Mouse (Mus musculus) lung, embryonic 14.5 days (tissue): ENCODE measurements at regions not wholly inside any gene's neighbourhood (a gene's known extent, or its start where the extent isn't known, plus 50 kb on each side); places are given as distances from the start of the nearest gene placed in this dataset.
"Not testable (repeated sequence)": the region's sequence is repeated elsewhere in the genome, so short reads cannot be mapped to it uniquely, and the experiment has no call there.

Source experiments
- ATAC-seq: fragments of 200-750 bp; cut with Nextera tagmentation; 2 replicates; pipeline ENCODE4 v1.8.0; 2017; ENCODE audit warnings: mild to moderate bottlenecking, moderate TSS enrichment, moderate library complexity; ENCODE audit not compliant: insufficient read depth
- DNase-seq: peaks from one replicate; pipeline ENCODE4 v3.0.0-alpha.2; 2015
- H3K27ac ChIP-seq: fragments of 300-500 bp; sonication (generic); 2 replicates; pipeline ENCODE4 v1.5.1; 2014; ENCODE audit warnings: low read depth, mild to moderate bottlenecking, moderate library complexity
- H3K27me3 ChIP-seq: fragments of 300-500 bp; sonication (generic); 2 replicates; pipeline ENCODE4 v1.6.1; 2014; ENCODE audit warnings: low read length, control low read depth; ENCODE audit not compliant: insufficient read depth
- H3K36me3 ChIP-seq: fragments of 300-500 bp; sonication (generic); 2 replicates; pipeline ENCODE4 v1.6.1; 2014; ENCODE audit warnings: control low read depth; ENCODE audit not compliant: insufficient read depth
- H3K4me1 ChIP-seq: fragments of 300-500 bp; sonication (generic); 2 replicates; pipeline ENCODE4 v1.6.1; 2014; ENCODE audit warnings: antibody characterized with exemption, control low read depth; ENCODE audit not compliant: insufficient read depth
- H3K4me2 ChIP-seq: fragments of 300-500 bp; sonication (generic); 2 replicates; pipeline ENCODE4 v1.6.1; 2014; ENCODE audit warnings: mild to moderate bottlenecking
- H3K4me3 ChIP-seq: fragments of 300-500 bp; sonication (generic); 2 replicates; pipeline ENCODE4 v1.5.1; 2014; ENCODE audit warnings: low read depth, low read length
- H3K9ac ChIP-seq: fragments of 300-500 bp; sonication (generic); 2 replicates; pipeline ENCODE4 v1.6.1; 2014
- H3K9me3 ChIP-seq: fragments of 300-500 bp; sonication (generic); 2 replicates; pipeline ENCODE4 v1.6.1; 2016; ENCODE audit warnings: low read depth, low read length, control low read depth
- CTCF ChIP-seq: IDR thresholded peaks from 2 replicates; pipeline ENCODE4 v1.5.1; 2016; ENCODE audit warnings: antibody characterized with exemption, low read depth
- WGBS: fragments of 180-500 bp; shearing (Covaris S2); extraction: QIAGEN DNeasy Blood & Tissue Kit; methylation state at CpG from one replicate; pipeline ENCODE4 v1.1.7; 2014; 5-methylcytosine and 5-hydroxymethylcytosine counted together

GRCm38 (mm10) chr7:69167456-69167855, 418.4 kb upstream of the Arrdc4 start:
- DNase-seq = peak; percentile 85

GRCm38 (mm10) chr7:69161916-69162315, 412.9 kb upstream of the Arrdc4 start:
- Histone ChIP-seq H3K4me1 (no peaks in the 10 kb centered on the region), H3K27ac (no peak overlapping the region), H3K9ac (no peak overlapping the region), H3K36me3 (no peaks in the 10 kb centered on the region), H3K9me3 (no peaks in the 10 kb centered on the region), H3K4me2 (no peak overlapping the region), H3K27me3 (no peaks in the 10 kb centered on the region), H3K4me3 (no peak overlapping the region)
- TF ChIP-seq CTCF = no peak
- no peak for ATAC-seq
- no peak for DNase-seq
- 58% methylated on average over 4 of the region's 4 CpGs for WGBS

More at GRCm38 (mm10) chr7:69167456-69167855, 418.4 kb upstream of the Arrdc4 start:
- Histone ChIP-seq H3K4me1 (no peaks in the 10 kb centered on the region), H3K9me3 (no peaks in the 10 kb centered on the region), H3K27me3 (no peaks in the 10 kb centered on the region), H3K27ac (no peak overlapping the region), H3K4me3 (no peak overlapping the region), H3K4me2 (no peak overlapping the region), H3K9ac (no peak overlapping the region), H3K36me3 (no peaks in the 10 kb centered on the region)
- no peak for TF ChIP-seq CTCF
- WGBS = 30% methylated on average over 2 of the region's 2 CpGs
- ATAC-seq = peak; percentile 54; the same call in 1 of the 2 replicates

GRCm38 (mm10) chr7:69142351-69142750, 393.3 kb upstream of the Arrdc4 start:
- DNase-seq = peak; percentile 72
- TF ChIP-seq CTCF = no peak
- H3K27ac ChIP-seq = no peak overlapping the region
- H3K4me1 ChIP-seq = no peaks in the 10 kb centered on the region
- 66% methylated on average over 3 of the region's 3 CpGs for WGBS
- no peak overlapping the region for H3K4me2 ChIP-seq
- no peaks in the 10 kb centered on the region for H3K36me3 ChIP-seq
- no peaks in the 10 kb centered on the region for H3K27me3 ChIP-seq
- no peaks in the 10 kb centered on the region for H3K9me3 ChIP-seq
- no peak for ATAC-seq
- no peak overlapping the region for H3K4me3 ChIP-seq
- H3K9ac ChIP-seq = no peak overlapping the region

- Histone ChIP-seq H3K27ac (no peak overlapping the region), H3K4me3 (no peak overlapping the region), H3K4me2 (no peak overlapping the region), H3K36me3 (no peaks in the 10 kb centered on the region), H3K27me3 (no peaks in the 10 kb centered on the region), H3K9ac (no peak overlapping the region), H3K4me1 (no peaks in the 10 kb centered on the region), H3K9me3 (no peaks in the 10 kb centered on the region)
- ATAC-seq = no peak
- 83% methylated on average over 2 of the region's 2 CpGs for WGBS
- no peak for DNase-seq
- TF ChIP-seq CTCF = no peak
Measured at GRCm38 (mm10) chr7:69133441-69133840, 384.4 kb upstream of the Arrdc4 start.

- H3K9me3 ChIP-seq, H3K4me2 ChIP-seq, H3K4me3 ChIP-seq, H3K4me1 ChIP-seq, H3K36me3 ChIP-seq, H3K27me3 ChIP-seq, ATAC-seq, DNase-seq, H3K9ac ChIP-seq, H3K27ac ChIP-seq: not testable (repeated sequence)
- WGBS = 80% methylated on average over 1 of the region's 4 CpGs
Measured at GRCm38 (mm10) chr7:69101770-69102169, 352.7 kb upstream of the Arrdc4 start.

- TF ChIP-seq CTCF = no peak
- 43% methylated on average over 9 of the region's 9 CpGs for WGBS
- H3K4me3 ChIP-seq = no peak overlapping the region
- no peak overlapping the region for H3K4me2 ChIP-seq
- no peak for ATAC-seq
- H3K36me3 ChIP-seq = no peaks in the 10 kb centered on the region
- DNase-seq = no peak
- H3K4me1 ChIP-seq = no peaks in the 10 kb centered on the region
- no peak overlapping the region for H3K9ac ChIP-seq
- no peaks in the 10 kb centered on the region for H3K27me3 ChIP-seq
- no peak overlapping the region for H3K27ac ChIP-seq
- no peaks in the 10 kb centered on the region for H3K9me3 ChIP-seq
Measured at GRCm38 (mm10) chr7:69097587-69098095, 348.6 kb upstream of the Arrdc4 start.

GRCm38 (mm10) chr7:69074780-69075179, 325.7 kb upstream of the Arrdc4 start:
- H3K27ac ChIP-seq = no peak overlapping the region
- DNase-seq (no peak), ATAC-seq (no peak)
- no peak for TF ChIP-seq CTCF
- H3K27me3 ChIP-seq = no peaks in the 10 kb centered on the region
- no peak overlapping the region for H3K9ac ChIP-seq
- 73% methylated on average over 7 of the region's 7 CpGs for WGBS
- H3K36me3 ChIP-seq = no peaks in the 10 kb centered on the region
- H3K4me1 ChIP-seq = no peaks in the 10 kb centered on the region
- no peaks in the 10 kb centered on the region for H3K9me3 ChIP-seq
- no peak overlapping the region for H3K4me3 ChIP-seq
- H3K4me2 ChIP-seq = no peak overlapping the region

- WGBS = 69% methylated on average over 5 of the region's 5 CpGs
Measured at GRCm38 (mm10) chr7:69062994-69063393, 314.0 kb upstream of the Arrdc4 start.

More at GRCm38 (mm10) chr7:69062994-69063393, 314.0 kb upstream of the Arrdc4 start:
- no peak for ATAC-seq
- Histone ChIP-seq H3K4me1 (no peaks in the 10 kb centered on the region; the same call in 1 of the 2 replicates), H3K36me3 (no peaks in the 10 kb centered on the region), H3K27me3 (no peaks in the 10 kb centered on the region), H3K4me3 (no peak overlapping the region), H3K9me3 (no peaks in the 10 kb centered on the region), H3K27ac (no peak overlapping the region), H3K4me2 (no peak overlapping the region), H3K9ac (no peak overlapping the region)
- TF ChIP-seq CTCF = no peak
- no peak for DNase-seq
